Mouse (Mus musculus) brain, embryonic 14.5 days (tissue): ENCODE data around the gene Gabrb1. TPM values are rescaled to one million over a fixed set of nuclear protein-coding genes. Genes with fewer than 3 reads are reported as not detected.

Source experiments
- DNase-seq: peaks from one replicate; pipeline ENCODE4 v3.0.0-alpha.2; 2011; ENCODE audit warnings: low read depth
- CTCF ChIP-seq: fragments of 200-500 bp; IDR thresholded peaks from 2 replicates; pipeline ENCODE4 v1.5.1; 2012; ENCODE audit warnings: inconsistent platforms, mild to moderate bottlenecking, moderate library complexity, borderline replicate concordance; ENCODE audit not compliant: insufficient read depth, insufficient read length; ENCODE audit errors: extremely low read depth
- POLR2A ChIP-seq: fragments of 200-500 bp; IDR thresholded peaks from 2 replicates; pipeline ENCODE4 v1.6.1; 2012; ENCODE audit warnings: mild to moderate bottlenecking, inconsistent platforms, borderline replicate concordance; ENCODE audit not compliant: poor library complexity, insufficient read depth, insufficient read length, severe bottlenecking; ENCODE audit errors: extremely low read depth
- polyA plus RNA-seq: library from polyadenylated mRNA; depleted of rRNA; stranded (reverse); fragments of >200 nt; gene quantifications from 2 replicates; pipeline ENCODE4 v1.2.3, GENCODE M21; 2012

Gene Gabrb1
- polyA plus RNA-seq, 1 experiment: 4.3 TPM

GRCm38 (mm10) chr5:72158667-72159066 lies 500.8 kb downstream of the Gabrb1 start:
- TF ChIP-seq POLR2A (no peak), CTCF (no peak)

GRCm38 (mm10) chr5:72159537-72159936 lies 501.6 kb downstream of the Gabrb1 start:
- TF ChIP-seq POLR2A (no peak), CTCF (no peak)

More at GRCm38 (mm10) chr5:72158667-72159066, 500.8 kb downstream of the Gabrb1 start:
- DNase-seq: no peak

GRCm38 (mm10) chr5:72160781-72161485 lies 503.0 kb downstream of the Gabrb1 start:
- DNase-seq: no peak
- no peak for TF ChIP-seq CTCF
- TF ChIP-seq POLR2A: no peak

More at GRCm38 (mm10) chr5:72159537-72159936, 501.6 kb downstream of the Gabrb1 start:
- no peak for DNase-seq

GRCm38 (mm10) chr5:72162855-72163254 lies 504.9 kb downstream of the Gabrb1 start:
- no peak for TF ChIP-seq CTCF
- no peak for DNase-seq

- TF ChIP-seq CTCF: no peak
- no peak for TF ChIP-seq POLR2A
Measured at GRCm38 (mm10) chr5:72164386-72164785, 506.5 kb downstream of the Gabrb1 start.

GRCm38 (mm10) chr5:72167594-72168284 lies 509.8 kb downstream of the Gabrb1 start, which contains the start of gene Commd8:
TSS of gene Commd8 (minus strand) at chr5:72168189.
- TF ChIP-seq CTCF: no peak
- TF ChIP-seq POLR2A: peak; percentile 72; the same call in 1 of the 2 replicates
- DNase-seq: peak; percentile 97

More at GRCm38 (mm10) chr5:72164386-72164785, 506.5 kb downstream of the Gabrb1 start:
- no peak for DNase-seq

- DNase-seq: no peak
- TF ChIP-seq POLR2A: no peak
- TF ChIP-seq CTCF: no peak
Measured at GRCm38 (mm10) chr5:72168285-72168621, 510.3 kb downstream of the Gabrb1 start.

- no peak for DNase-seq
- TF ChIP-seq POLR2A (no peak), CTCF (no peak)
Measured at GRCm38 (mm10) chr5:72170067-72170466, 512.2 kb downstream of the Gabrb1 start.

- TF ChIP-seq CTCF: peak; percentile 33; the same call in 1 of the 2 replicates
- no peak for TF ChIP-seq POLR2A
- peak; percentile 68 for DNase-seq
Measured at GRCm38 (mm10) chr5:72172675-72173074, 514.8 kb downstream of the Gabrb1 start.

GRCm38 (mm10) chr5:72173521-72173920 lies 515.6 kb downstream of the Gabrb1 start:
- DNase-seq: no peak
- TF ChIP-seq CTCF: no peak
- TF ChIP-seq POLR2A: no peak

GRCm38 (mm10) chr5:72175050-72175449 lies 517.1 kb downstream of the Gabrb1 start:
- TF ChIP-seq CTCF (no peak), POLR2A (no peak)
- no peak for DNase-seq

- DNase-seq: peak; percentile 68
- TF ChIP-seq CTCF (no peak), POLR2A (no peak)
Measured at GRCm38 (mm10) chr5:72175530-72175929, 517.6 kb downstream of the Gabrb1 start.

- TF ChIP-seq CTCF (no peak), POLR2A (no peak)
- DNase-seq: no peak
Measured at GRCm38 (mm10) chr5:72181194-72181593, 523.3 kb downstream of the Gabrb1 start.
